Mouse (Mus musculus) heart, adult 2 months (tissue): ENCODE measurements at regions not wholly inside any gene's neighbourhood (a gene's known extent, or its start where the extent isn't known, plus 50 kb on each side); places are given as distances from the start of the nearest gene placed in this dataset.
A peak's percentile ranks its signal among the peaks of the same experiment; 100 is the strongest.

ENCODE experiments used
- DNase-seq, 2 experiments: peaks; one replicate each; pipeline ENCODE4 v3.0.0; 2021
- H3K27ac ChIP-seq: fragments of 200-600 bp; 2 replicates; pipeline ENCODE4 v1.8.1; 2022
- H3K27me3 ChIP-seq: fragments of 200-500 bp; 2 replicates; pipeline ENCODE4 v1.6.1; 2012; ENCODE audit warnings: mild to moderate bottlenecking, low read length, inconsistent platforms, mixed read lengths; ENCODE audit not compliant: control insufficient read depth, insufficient read depth
- H3K36me3 ChIP-seq: fragments of 200-500 bp; 2 replicates; pipeline ENCODE4 v1.6.1; 2012; ENCODE audit warnings: low read length, inconsistent platforms; ENCODE audit not compliant: control insufficient read depth, insufficient read depth
- H3K4me1 ChIP-seq: fragments of 200-500 bp; 2 replicates; pipeline ENCODE4 v1.6.1; 2011; ENCODE audit warnings: low read length; ENCODE audit not compliant: control insufficient read depth, insufficient read depth
- H3K4me3 ChIP-seq: fragments of 200-600 bp; 2 replicates; pipeline ENCODE4 v1.8.1; 2022
- H3K79me2 ChIP-seq: fragments of 200-500 bp; replicated peaks from 2 replicates; pipeline ENCODE4 v1.6.1; 2012; ENCODE audit warnings: mild to moderate bottlenecking, inconsistent platforms, low read length, moderate library complexity, mixed read lengths; ENCODE audit not compliant: control insufficient read depth, insufficient read depth
- H3K9ac ChIP-seq: fragments of 200-500 bp; 2 replicates; pipeline ENCODE4 v1.6.1; 2012; ENCODE audit warnings: low read depth, mild to moderate bottlenecking, control low read depth, inconsistent platforms, low read length, mixed read lengths
- CTCF ChIP-seq: fragments of 200-600 bp; IDR thresholded peaks from 2 replicates; pipeline ENCODE4 v1.8.1; 2022; ENCODE audit warnings: antibody characterized with exemption, mild to moderate bottlenecking, moderate library complexity
- EP300 ChIP-seq: fragments of 200-500 bp; IDR thresholded peaks from 2 replicates; pipeline ENCODE4 v1.6.1; 2011; ENCODE audit warnings: low read depth, low read length, control low read depth; ENCODE audit not compliant: insufficient read depth
- POLR2A ChIP-seq: fragments of 200-500 bp; IDR thresholded peaks from 2 replicates; pipeline ENCODE4 v1.6.1; 2011; ENCODE audit warnings: mild to moderate bottlenecking, low read depth, low read length, control low read depth; ENCODE audit not compliant: insufficient read depth
- WGBS: fragments of 180-500 bp; shearing (Covaris S2); methylation state at CpG from one replicate; pipeline ENCODE4 v1.1.7; 2018; 5-methylcytosine and 5-hydroxymethylcytosine counted together
- intact Hi-C: fragments of 180-260 bp; cut with DNase I; formaldehyde crosslinking; loops from one replicate; pipeline ENCODE4 v1.15.1; 2025

DNA sequence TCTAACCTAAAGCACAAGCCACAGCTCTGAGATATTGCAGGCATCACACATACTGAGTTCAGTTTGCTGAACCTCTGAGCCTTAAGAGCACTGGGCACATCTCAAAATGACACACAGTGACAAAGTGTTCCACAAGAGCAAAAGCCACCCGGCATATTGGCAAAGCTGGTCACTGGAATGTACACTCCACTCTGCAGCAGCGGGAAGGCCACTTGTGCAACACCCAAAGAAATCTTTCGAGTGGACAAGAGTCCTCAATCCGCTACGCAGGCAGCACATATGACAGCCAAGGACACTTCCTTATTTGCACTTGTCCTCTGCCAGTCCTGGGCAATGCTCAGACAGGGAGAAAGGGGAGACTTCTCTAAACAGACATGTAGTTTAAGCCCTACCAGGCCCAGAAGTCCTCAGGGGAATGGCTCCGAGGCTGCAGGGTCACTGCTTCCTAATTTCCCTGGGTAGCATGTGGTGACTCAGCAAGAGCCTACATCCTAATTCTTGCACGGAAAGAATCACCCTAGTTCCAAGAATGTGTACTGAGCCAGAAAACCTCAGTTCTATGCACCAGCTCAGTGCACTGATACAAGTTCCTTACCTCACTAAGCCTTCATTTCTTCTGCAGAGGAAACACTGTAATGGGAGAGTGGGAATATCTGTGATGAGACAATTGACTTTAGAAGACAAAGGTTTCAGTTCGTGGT lies 144.5 kb upstream of the Ppargc1a start:
- DNase-seq, result peak in 1 of 2 experiments; percentile 3
- Histone ChIP-seq H3K27ac (no peak overlapping the region), H3K4me1 (no peaks in the 10 kb centered on the region), H3K27me3 (no peaks in the 10 kb centered on the region), H3K4me3 (no peak overlapping the region), H3K36me3 (no peaks in the 10 kb centered on the region), H3K9ac (no peak overlapping the region), H3K79me2 (no peaks in the 10 kb centered on the region)
- intact Hi-C loops, result no loop called here
- no peak for TF ChIP-seq POLR2A
- no peak for TF ChIP-seq EP300
- TF ChIP-seq CTCF, result no peak
- 55% methylated on average over 8 of the region's 8 CpGs for WGBS

DNA sequence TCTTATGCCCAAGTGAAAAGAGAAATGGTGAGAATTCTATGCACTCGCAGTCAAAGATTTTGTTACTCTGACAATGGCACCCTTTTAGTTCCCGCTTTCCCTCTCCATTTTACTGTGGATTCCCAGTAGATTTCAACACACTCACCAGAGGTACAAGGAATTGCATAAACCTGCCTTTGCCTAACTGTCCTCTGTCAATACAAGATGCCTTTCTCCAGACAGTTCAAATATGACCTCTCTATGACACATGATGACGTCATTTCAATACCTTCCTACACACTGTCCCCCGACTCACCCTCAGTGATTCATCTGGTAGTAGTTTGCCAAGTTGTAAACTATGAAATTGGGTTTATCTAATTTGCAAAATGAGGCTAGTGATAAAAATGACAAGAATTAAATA lies 143.1 kb upstream of the Ppargc1a start:
- no peak overlapping the region for H3K4me3 ChIP-seq
- no peak overlapping the region for H3K27ac ChIP-seq
- no peak for DNase-seq
- H3K9ac ChIP-seq, result no peak overlapping the region
- intact Hi-C loops, result no loop called here
- no peaks in the 10 kb centered on the region for H3K79me2 ChIP-seq
- no peaks in the 10 kb centered on the region for H3K27me3 ChIP-seq
- WGBS, result 73% methylated on average over 4 of the region's 4 CpGs
- TF ChIP-seq CTCF, result no peak
- no peak for TF ChIP-seq EP300
- TF ChIP-seq POLR2A, result no peak
- no peaks in the 10 kb centered on the region for H3K36me3 ChIP-seq
- no peaks in the 10 kb centered on the region for H3K4me1 ChIP-seq

DNA sequence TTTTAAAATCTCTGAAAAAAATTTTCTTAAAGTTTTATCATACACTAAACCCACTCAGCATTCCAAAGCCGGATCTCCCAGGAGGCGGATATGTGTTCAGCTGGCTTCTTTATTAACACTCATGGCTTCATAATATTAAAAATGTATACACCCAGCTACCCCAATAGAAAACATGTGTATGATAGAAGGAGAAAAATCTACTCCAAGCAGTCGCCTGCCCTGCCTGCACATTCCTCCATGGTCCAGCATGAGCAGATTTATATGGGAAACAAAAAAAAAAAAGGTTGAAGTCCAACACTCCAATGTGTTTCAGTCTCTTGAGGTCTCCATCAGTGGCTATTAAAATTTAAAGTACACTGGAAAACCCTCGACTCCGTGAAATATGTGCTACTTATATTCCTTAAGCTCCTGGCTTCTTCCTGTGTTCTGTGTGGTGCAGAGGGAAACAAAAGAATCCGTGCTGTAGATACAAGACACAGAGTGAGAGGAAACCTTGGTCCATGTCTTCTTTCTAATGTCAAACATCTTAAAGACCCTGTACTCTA lies 142.0 kb upstream of the Ppargc1a start:
- intact Hi-C loops, result no loop called here
- DNase-seq, result no peak
- no peaks in the 10 kb centered on the region for H3K4me1 ChIP-seq
- H3K9ac ChIP-seq, result no peak overlapping the region
- H3K79me2 ChIP-seq, result no peaks in the 10 kb centered on the region
- H3K27me3 ChIP-seq, result no peaks in the 10 kb centered on the region
- no peak overlapping the region for H3K27ac ChIP-seq
- 77% methylated on average over 6 of the region's 6 CpGs for WGBS
- H3K36me3 ChIP-seq, result no peaks in the 10 kb centered on the region
- no peak overlapping the region for H3K4me3 ChIP-seq
- TF ChIP-seq EP300, result no peak
- TF ChIP-seq CTCF, result no peak

DNA sequence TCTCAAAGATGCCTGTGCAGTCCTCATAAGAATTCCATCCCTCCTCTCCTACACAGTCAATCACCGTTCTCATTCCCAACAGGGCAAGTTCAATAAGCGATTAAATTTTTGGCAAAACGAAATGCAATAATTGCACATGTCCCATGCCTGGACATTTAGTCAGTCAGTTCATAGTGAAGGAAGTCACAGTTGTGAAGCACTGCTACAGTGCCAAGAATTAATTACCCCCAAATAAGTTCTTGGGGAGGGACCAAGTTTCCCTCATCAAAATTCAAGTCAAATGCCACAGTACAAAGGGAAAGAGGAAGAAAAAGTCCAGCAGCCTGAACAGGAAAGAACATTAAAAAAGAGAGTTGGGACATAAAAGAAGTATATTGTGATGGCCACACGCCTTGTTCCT lies 112.4 kb upstream of the Ppargc1a start:
- Histone ChIP-seq H3K27ac (no peak overlapping the region), H3K4me3 (no peak overlapping the region), H3K27me3 (no peaks in the 10 kb centered on the region), H3K9ac (no peak overlapping the region), H3K36me3 (no peaks in the 10 kb centered on the region), H3K4me1 (no peaks in the 10 kb centered on the region), H3K79me2 (no peaks in the 10 kb centered on the region)
- 81% methylated on average over 4 of the region's 4 CpGs for WGBS
- TF ChIP-seq CTCF, result no peak
- TF ChIP-seq POLR2A, result no peak
- no peak for DNase-seq
- intact Hi-C loops, result no loop called here

DNA sequence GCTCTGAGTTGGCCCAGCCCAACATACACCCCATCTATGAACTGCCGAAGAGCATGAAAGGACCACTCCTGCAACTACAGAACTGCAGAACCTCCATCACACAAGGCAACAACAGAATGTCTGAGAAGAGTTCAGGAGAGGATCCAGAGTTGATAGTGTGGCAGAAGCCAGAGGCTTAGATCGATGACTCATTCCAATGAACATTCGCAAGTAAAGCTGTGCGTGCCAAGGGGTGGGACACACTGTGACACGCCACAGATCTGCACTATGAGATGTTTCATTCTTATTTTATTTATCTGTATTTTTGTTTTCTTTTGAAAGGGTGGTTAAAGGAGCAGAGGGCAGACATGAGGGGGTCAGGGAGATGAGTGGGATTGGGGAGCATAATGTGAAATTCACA lies 103.7 kb upstream of the Ppargc1a start:
- TF ChIP-seq POLR2A (no peak), CTCF (no peak), EP300 (no peak)
- no peaks in the 10 kb centered on the region for H3K79me2 ChIP-seq
- H3K4me3 ChIP-seq, result no peak overlapping the region
- H3K4me1 ChIP-seq, result no peaks in the 10 kb centered on the region
- no peak overlapping the region for H3K9ac ChIP-seq
- no peaks in the 10 kb centered on the region for H3K27me3 ChIP-seq
- WGBS, result 74% methylated on average over 5 of the region's 5 CpGs
- H3K27ac ChIP-seq, result no peak overlapping the region
- no peak for DNase-seq
- intact Hi-C loops, result no loop called here
- no peaks in the 10 kb centered on the region for H3K36me3 ChIP-seq

DNA sequence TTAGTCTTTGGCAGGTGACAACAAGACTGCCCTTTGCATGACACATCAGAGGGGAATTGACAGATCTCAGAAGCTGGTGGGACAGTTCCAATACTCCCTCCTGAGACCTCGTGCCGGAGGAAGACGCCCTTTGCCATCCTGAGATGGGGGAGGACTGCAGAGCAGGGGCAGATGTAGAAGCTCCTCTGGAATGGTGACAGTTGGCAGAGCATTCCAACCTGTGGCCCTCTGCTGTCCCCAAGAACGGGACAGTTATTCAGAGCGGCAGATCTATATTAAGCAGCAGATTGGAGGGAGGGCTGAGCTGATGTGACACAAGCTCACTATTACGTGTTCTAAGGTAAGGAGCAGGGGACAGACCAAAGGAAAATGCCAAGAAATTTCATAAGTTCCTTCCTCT lies 97.7 kb upstream of the Ppargc1a start:
- Histone ChIP-seq H3K4me3 (no peak overlapping the region), H3K4me1 (no peaks in the 10 kb centered on the region), H3K27ac (peak overlapping the region; percentile 45), H3K27me3 (no peaks in the 10 kb centered on the region), H3K79me2 (no peaks in the 10 kb centered on the region), H3K9ac (no peak overlapping the region), H3K36me3 (no peaks in the 10 kb centered on the region)
- intact Hi-C loops, result no loop called here
- TF ChIP-seq EP300 (no peak), CTCF (no peak), POLR2A (no peak)
- peak; percentile 35 to 40 for DNase-seq
- 42% methylated on average over 6 of the region's 6 CpGs for WGBS
